Mouse (Mus musculus) liver, embryonic 11.5 days (tissue): ENCODE data around the gene Gfer. TPM values are rescaled to one million over a fixed set of nuclear protein-coding genes. Genes with fewer than 3 reads are reported as not detected.
"Not testable (repeated sequence)": the region's sequence is repeated elsewhere in the genome, so short reads cannot be mapped to it uniquely, and the experiment has no call there.

Source experiments
- ATAC-seq: fragments of 200-750 bp; cut with Nextera tagmentation; replicated peaks from 2 replicates; pipeline ENCODE4 v1.8.0; 2017; ENCODE audit warnings: moderate number of reproducible peaks, mild to moderate bottlenecking, moderate TSS enrichment, moderate library complexity; ENCODE audit not compliant: low FRiP score
- DNase-seq: peaks from one replicate; pipeline ENCODE4 v3.0.0-alpha.2; 2017; ENCODE audit warnings: low spot score
- H3K27ac ChIP-seq: fragments of 300-500 bp; sonication (generic); 2 replicates; pipeline ENCODE4 v1.5.1; 2014; ENCODE audit warnings: mild to moderate bottlenecking, low read depth, low read length, control low read depth
- H3K27me3 ChIP-seq: fragments of 300-500 bp; sonication (generic); replicated peaks from 2 replicates; pipeline ENCODE4 v1.6.1; 2014; ENCODE audit warnings: low read length, mixed read lengths; ENCODE audit not compliant: control insufficient read depth, insufficient read depth
- H3K36me3 ChIP-seq: fragments of 300-500 bp; sonication (generic); 2 replicates; pipeline ENCODE4 v1.6.1; 2014; ENCODE audit warnings: mild to moderate bottlenecking, low read length, moderate library complexity, mixed read lengths; ENCODE audit not compliant: control insufficient read depth, insufficient read depth
- H3K4me1 ChIP-seq: fragments of 300-500 bp; sonication (generic); replicated peaks from 2 replicates; pipeline ENCODE4 v1.6.1; 2014; ENCODE audit warnings: low read length, mixed read lengths; ENCODE audit not compliant: control insufficient read depth, insufficient read depth
- H3K4me2 ChIP-seq: fragments of 300-500 bp; sonication (generic); 2 replicates; pipeline ENCODE4 v1.6.1; 2014; ENCODE audit warnings: mild to moderate bottlenecking, control low read depth, moderate library complexity
- H3K4me3 ChIP-seq: fragments of 300-500 bp; sonication (generic); 2 replicates; pipeline ENCODE4 v1.5.1; 2014; ENCODE audit warnings: low read depth, low read length, control low read depth
- H3K9ac ChIP-seq: fragments of 300-500 bp; sonication (generic); 2 replicates; pipeline ENCODE4 v1.6.1; 2014; ENCODE audit warnings: low read depth, low read length, control low read depth
- H3K9me3 ChIP-seq: fragments of 300-500 bp; sonication (generic); 2 replicates; pipeline ENCODE4 v1.6.1; 2016; ENCODE audit warnings: low read length, inconsistent platforms, mixed read lengths; ENCODE audit not compliant: control insufficient read depth
- WGBS: fragments of 180-500 bp; shearing (Covaris S2); extraction: QIAGEN DNeasy Blood & Tissue Kit; methylation state at CpG from one replicate; pipeline ENCODE4 v1.1.7; 2014; 5-methylcytosine and 5-hydroxymethylcytosine counted together
- polyA plus RNA-seq: library from polyadenylated mRNA; unstranded; fragments of >200 nt; fragmentation: Nextera tagmentation; extraction: Ambion mirVana; gene quantifications from 2 replicates; pipeline ENCODE4 v1.2.1, GENCODE M21; 2014

Gfer gene
- polyA plus RNA-seq, 1 experiment from 2014 or later = 74.7 TPM

DNA sequence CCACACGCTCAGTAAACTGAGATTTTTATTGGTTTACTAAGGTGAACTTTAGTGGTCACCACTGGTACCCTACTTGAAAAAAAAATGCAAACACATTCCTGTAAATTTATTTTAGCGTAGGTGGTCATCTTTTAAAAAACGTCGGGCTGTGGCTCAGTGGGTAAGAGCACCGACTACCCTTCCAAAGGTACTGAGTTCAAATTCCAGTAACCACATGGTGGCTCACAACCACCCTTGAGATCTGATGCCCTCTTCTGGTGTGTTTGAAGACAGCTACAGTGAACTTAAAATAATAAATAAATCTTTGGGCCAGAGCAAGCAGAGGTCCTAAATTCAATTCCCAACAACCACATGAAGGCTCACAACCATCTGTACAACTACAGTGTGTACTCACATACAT, 23.0 kb upstream of the Gfer start:
- Histone ChIP-seq H3K9ac (peak overlapping the region; percentile 96), H3K4me2 (peak overlapping the region; percentile 80), H3K4me3 (peak overlapping the region; percentile 81), H3K27ac (peak overlapping the region; percentile 38; the same call in 1 of the 2 replicates), H3K4me1 (peaks cover 18% of the 10 kb centered on the region), H3K36me3 (peaks cover 17% of the 10 kb centered on the region)
- not testable (repeated sequence) for H3K9me3 ChIP-seq, DNase-seq, H3K27me3 ChIP-seq, ATAC-seq
- 40% methylated on average over 5 of the region's 5 CpGs for WGBS

DNA sequence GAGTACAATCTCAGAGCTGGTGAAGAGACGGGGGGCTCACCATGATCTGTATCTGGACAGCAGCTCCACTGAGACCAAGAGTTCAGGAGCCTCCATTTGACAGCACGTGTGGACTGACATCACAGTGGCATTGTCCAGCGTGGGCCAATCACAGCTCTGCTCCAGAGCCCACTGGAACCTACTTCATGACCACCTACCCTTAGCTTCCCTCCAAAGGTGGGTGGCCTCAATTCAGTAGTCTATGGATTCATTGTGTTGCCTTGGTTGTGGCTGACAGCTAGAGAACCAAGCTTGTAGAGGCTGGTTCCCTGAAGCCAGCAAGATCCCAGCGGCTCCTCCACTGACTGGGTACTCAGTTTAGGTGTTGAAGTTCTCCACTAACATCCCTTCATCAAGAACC, 22.0 kb upstream of the Gfer start, which contains the start of the genes Rnf151 and Rps2:
TSS of gene Rnf151 (minus strand) at position 121 of the 400 bp plus-strand sequence.
TSS of gene Rps2 (plus strand) at position 174 of the 400 bp plus-strand sequence.
- peaks cover 16% of the 10 kb centered on the region for H3K4me1 ChIP-seq
- no peak for ATAC-seq
- H3K36me3 ChIP-seq = peaks cover 17% of the 10 kb centered on the region
- DNase-seq = no peak
- 75% methylated on average over 4 of the region's 4 CpGs for WGBS
- peak within 1 kb of the TSS; percentile 80 for H3K4me2 ChIP-seq
- H3K9ac ChIP-seq = peak within 1 kb of the TSS; percentile 96
- peak within 1 kb of the TSS; percentile 81 for H3K4me3 ChIP-seq
- H3K27ac ChIP-seq = peak within 1 kb of the TSS; percentile 38
- no peaks in the 10 kb centered on the region for H3K9me3 ChIP-seq
- no peaks in the 10 kb centered on the region for H3K27me3 ChIP-seq

DNA sequence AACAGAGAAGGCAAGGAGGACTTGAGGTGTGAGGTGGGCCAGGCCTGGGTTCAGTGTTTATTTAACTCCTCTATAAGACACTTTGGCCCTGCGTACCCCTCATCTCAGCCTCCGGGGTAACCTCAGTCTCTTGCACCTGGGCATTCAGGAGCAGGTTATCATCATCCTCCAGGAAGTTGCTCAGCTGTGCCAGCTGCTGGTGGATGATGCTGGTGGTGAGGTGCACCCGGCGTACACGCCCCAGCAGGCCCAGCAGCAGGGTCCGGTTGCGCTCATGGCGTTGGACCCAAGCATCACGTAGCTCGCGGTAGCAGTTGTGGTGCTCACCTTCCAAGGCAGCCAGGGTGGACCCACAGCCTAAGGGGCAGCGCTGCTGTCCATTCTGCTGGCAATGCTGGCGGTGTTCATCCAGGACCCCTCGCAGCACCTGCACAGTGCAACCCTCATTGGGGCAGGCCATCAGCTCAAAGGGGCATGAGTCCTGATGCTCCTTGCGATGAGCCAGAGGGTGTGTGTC, 20.3 kb upstream of the Gfer start:
- no peak overlapping the region for H3K4me2 ChIP-seq
- H3K36me3 ChIP-seq = peaks cover 8% of the 10 kb centered on the region
- H3K4me3 ChIP-seq = no peak overlapping the region
- H3K27me3 ChIP-seq = no peaks in the 10 kb centered on the region
- DNase-seq (no peak), ATAC-seq (no peak)
- WGBS = 94% methylated on average over 15 of the region's 15 CpGs
- H3K9ac ChIP-seq = no peak overlapping the region
- peaks cover 8% of the 10 kb centered on the region for H3K4me1 ChIP-seq
- no peaks in the 10 kb centered on the region for H3K9me3 ChIP-seq
- no peak overlapping the region for H3K27ac ChIP-seq

DNA sequence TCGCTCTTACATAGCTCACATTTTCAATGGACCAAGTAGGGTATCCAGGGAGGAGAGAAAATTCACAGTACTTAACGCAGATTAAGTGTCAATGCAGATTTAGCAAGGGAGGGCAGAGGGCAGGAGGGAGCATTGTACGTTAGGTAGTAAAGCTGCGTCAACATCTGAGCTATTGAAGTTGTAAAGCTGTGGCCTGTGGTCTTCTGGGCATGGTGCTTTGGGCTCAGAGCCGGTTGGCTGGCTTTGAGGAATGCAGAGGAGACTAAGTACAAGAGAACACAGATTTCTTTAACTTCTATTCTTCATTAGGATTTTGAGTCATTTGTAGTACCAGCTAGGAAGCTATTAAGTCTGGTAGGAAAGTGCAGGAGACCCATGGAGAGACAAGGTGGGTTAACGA, 19.6 kb upstream of the Gfer start:
- Histone ChIP-seq H3K9ac (no peak overlapping the region), H3K9me3 (no peaks in the 10 kb centered on the region), H3K4me1 (peaks cover 8% of the 10 kb centered on the region), H3K27ac (no peak overlapping the region), H3K36me3 (peaks cover 6% of the 10 kb centered on the region), H3K4me2 (no peak overlapping the region), H3K4me3 (no peak overlapping the region), H3K27me3 (no peaks in the 10 kb centered on the region)
- DNase-seq (no peak), ATAC-seq (no peak)
- 84% methylated on average over 6 of the region's 6 CpGs for WGBS

DNA sequence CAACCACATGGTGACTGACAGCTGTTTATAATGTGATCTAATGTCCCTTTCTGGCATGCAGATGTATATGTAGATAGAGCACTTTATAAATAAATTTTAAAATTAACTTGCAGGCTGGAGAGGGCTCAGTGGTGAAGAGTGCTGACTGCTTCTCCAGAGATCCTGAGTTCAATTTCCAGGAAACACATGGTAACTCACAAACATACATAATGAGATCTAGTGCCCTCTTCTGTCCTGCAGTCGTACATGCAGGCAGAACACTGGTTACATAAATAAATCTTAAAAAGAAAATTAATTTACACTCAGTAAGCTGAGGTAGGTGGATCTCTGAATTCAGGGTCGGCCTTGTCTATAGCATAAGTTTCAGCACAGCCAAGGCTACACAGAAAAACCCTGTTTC, 12.7 kb upstream of the Gfer start:
- WGBS = 20% methylated on average over 2 of the region's 2 CpGs

DNA sequence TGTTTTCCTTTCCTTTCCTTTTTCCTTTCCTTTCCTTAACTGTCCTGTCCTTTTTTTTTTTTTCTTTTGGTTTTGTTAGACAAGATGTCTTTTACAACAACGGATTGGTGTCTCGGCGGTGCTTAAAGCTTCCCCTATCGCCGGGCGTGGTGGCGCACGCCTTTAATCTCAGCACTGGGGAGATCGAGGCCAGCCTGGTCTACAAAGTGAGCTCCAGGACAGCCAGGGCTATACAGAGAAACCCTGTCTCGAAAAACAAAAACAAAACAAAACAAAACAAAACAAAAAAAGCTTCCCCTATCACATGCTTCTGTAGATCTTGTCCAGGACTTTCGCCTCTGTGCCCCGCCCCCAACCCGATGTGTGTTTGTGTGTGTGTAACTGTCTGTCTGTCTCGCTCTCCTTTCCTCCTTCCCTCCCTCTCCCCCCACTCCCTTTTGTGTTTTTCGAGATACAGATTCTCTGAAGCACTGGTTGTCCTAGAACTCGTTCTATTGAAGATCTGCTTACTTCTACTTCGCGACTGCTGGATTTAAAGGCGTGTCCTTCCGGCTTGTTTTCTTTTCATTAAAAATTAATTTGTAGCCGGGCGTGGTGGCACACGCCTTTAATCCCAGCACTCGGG, 12.0 kb upstream of the Gfer start:
- peak overlapping the region; percentile 55 for H3K4me3 ChIP-seq
- peaks cover 12% of the 10 kb centered on the region; the same call in 1 of the 2 replicates for H3K4me1 ChIP-seq
- H3K27ac ChIP-seq = peak overlapping the region; percentile 40
- peaks cover 18% of the 10 kb centered on the region; the same call in 1 of the 2 replicates for H3K36me3 ChIP-seq
- peak overlapping the region; percentile 73 for H3K4me2 ChIP-seq
- DNase-seq (peak; percentile 64), ATAC-seq (peak; percentile 50)
- no peaks in the 10 kb centered on the region for H3K27me3 ChIP-seq
- H3K9me3 ChIP-seq = no peaks in the 10 kb centered on the region
- 4% methylated on average over 24 of the region's 24 CpGs for WGBS
- peak overlapping the region; percentile 60 for H3K9ac ChIP-seq

More for the DNA sequence above, 12.7 kb upstream of the Gfer start:
- no peak overlapping the region for H3K27ac ChIP-seq
- no peaks in the 10 kb centered on the region for H3K27me3 ChIP-seq
- peak overlapping the region; percentile 55 for H3K4me3 ChIP-seq
- H3K4me2 ChIP-seq = peak overlapping the region; percentile 73
- H3K9me3 ChIP-seq = no peaks in the 10 kb centered on the region
- H3K36me3 ChIP-seq = peaks cover 16% of the 10 kb centered on the region; the same call in 1 of the 2 replicates
- DNase-seq (no peak), ATAC-seq (no peak)
- H3K9ac ChIP-seq = no peak overlapping the region
- H3K4me1 ChIP-seq = peaks cover 12% of the 10 kb centered on the region; the same call in 1 of the 2 replicates

DNA sequence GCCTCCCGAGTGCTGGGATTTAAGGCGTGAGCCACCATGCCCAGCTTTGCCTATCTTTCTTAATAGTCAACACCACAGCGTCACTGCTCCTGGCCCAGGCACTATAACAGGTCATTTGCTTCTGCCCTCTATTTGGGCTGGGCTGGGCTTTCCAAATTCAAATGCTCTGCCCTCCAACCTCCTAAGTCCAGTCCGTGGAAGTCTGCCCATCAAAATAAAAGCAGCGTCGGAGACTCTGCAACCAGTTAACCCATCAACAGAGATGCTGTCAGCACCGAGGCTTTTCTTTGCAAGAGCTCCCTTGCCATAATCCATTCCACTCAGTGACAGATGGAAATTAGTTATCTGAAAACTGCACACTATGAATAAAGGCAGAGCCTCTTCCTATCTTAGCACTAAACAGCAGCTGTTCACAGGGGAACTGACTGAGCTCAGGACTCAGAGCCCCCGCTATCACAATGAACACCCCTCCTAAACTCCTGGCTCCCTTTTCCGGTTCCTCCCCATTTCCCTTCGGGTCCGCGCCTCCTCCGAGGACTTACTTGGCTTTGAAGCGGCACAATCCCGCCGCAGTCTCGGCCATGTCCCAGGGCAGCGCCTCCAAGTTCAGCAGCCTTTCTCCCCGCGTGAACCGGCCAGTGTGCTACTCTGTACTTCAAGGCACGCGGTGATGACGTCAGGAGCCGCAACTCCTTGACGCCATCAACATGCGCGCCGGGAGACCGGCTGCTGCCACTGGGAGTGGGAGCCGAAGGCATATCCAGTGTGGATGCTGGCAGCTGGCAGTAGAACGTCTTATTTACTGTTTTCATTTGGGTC, 11.2 kb upstream of the Gfer start, which contains the start of gene Tbl3:
TSS of gene Tbl3 (minus strand) at position 679 of the 819 bp plus-strand sequence.
- Histone ChIP-seq H3K9ac (peak within 1 kb of the TSS; percentile 60), H3K36me3 (peaks cover 22% of the 10 kb centered on the region; the same call in 1 of the 2 replicates), H3K4me1 (peaks cover 12% of the 10 kb centered on the region; the same call in 1 of the 2 replicates), H3K9me3 (no peaks in the 10 kb centered on the region), H3K27ac (peak within 1 kb of the TSS; percentile 40), H3K4me2 (peak within 1 kb of the TSS; percentile 73), H3K4me3 (peak within 1 kb of the TSS; percentile 55), H3K27me3 (no peaks in the 10 kb centered on the region)
- WGBS = 3% methylated on average over 32 of the region's 32 CpGs
- DNase-seq (peak; percentile 94), ATAC-seq (peak; percentile 84)

DNA sequence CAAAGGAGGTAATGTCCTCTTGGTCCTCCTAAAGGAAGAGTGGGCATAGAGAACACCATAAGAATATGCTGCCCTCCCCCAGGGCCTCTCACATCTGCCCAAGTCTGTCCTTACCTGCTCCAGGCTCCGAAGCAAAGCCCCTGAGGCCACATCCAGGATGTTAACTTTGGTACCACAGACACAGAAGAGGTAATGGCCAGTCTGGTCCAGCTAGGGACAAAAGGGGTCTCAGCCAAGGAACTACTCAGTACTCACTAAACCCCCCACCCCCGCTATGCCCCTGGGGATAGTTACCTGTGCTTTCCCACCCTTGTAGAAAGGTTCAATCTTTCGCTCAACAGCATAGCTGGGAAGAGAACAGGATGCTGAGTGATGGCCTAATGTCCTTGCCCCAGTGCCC, 9.9 kb upstream of the Gfer start:
- no peak overlapping the region for H3K9ac ChIP-seq

More for the DNA sequence above, 9.9 kb upstream of the Gfer start:
- peaks cover 12% of the 10 kb centered on the region; the same call in 1 of the 2 replicates for H3K4me1 ChIP-seq
- ATAC-seq (no peak), DNase-seq (no peak)
- H3K27ac ChIP-seq = no peak overlapping the region
- H3K27me3 ChIP-seq = no peaks in the 10 kb centered on the region
- H3K4me2 ChIP-seq = peak overlapping the region; percentile 73; the same call in 1 of the 2 replicates
- WGBS = 92% methylated on average over 3 of the region's 3 CpGs
- H3K9me3 ChIP-seq = no peaks in the 10 kb centered on the region
- H3K4me3 ChIP-seq = peak overlapping the region; percentile 55; the same call in 1 of the 2 replicates
- H3K36me3 ChIP-seq = peaks cover 35% of the 10 kb centered on the region; the same call in 1 of the 2 replicates
